Mouse (Mus musculus) midbrain, postnatal 0 days (tissue): ENCODE data around the gene Ndufs1. TPM values are rescaled to one million over a fixed set of nuclear protein-coding genes. Genes with fewer than 3 reads are reported as not detected.

Experiments
- ATAC-seq: fragments of 200-750 bp; cut with Nextera tagmentation; 2 replicates; pipeline ENCODE4 v1.8.0; 2017; ENCODE audit warnings: moderate number of reproducible peaks, mild to moderate bottlenecking, moderate TSS enrichment, moderate library complexity; ENCODE audit not compliant: low FRiP score
- DNase-seq: peaks from one replicate; pipeline ENCODE4 v3.0.0-alpha.2; 2015; ENCODE audit warnings: low spot score
- H3K27ac ChIP-seq: fragments of 300-500 bp; sonication (generic); 2 replicates; pipeline ENCODE4 v1.5.1; 2014; ENCODE audit warnings: low read depth, mild to moderate bottlenecking, low read length, mixed read lengths
- H3K27me3 ChIP-seq: fragments of 300-500 bp; sonication (generic); 2 replicates; pipeline ENCODE4 v1.6.1; 2014; ENCODE audit warnings: low read length, control low read depth, mixed read lengths; ENCODE audit not compliant: insufficient read depth
- H3K36me3 ChIP-seq: fragments of 300-500 bp; sonication (generic); 2 replicates; pipeline ENCODE4 v1.6.1; 2014; ENCODE audit warnings: low read length, control low read depth, mixed read lengths; ENCODE audit not compliant: insufficient read depth
- H3K4me1 ChIP-seq: fragments of 300-500 bp; sonication (generic); 2 replicates; pipeline ENCODE4 v1.6.1; 2014; ENCODE audit warnings: mild to moderate bottlenecking, control low read depth, antibody characterized with exemption, low read length, mixed read lengths; ENCODE audit not compliant: insufficient read depth
- H3K4me2 ChIP-seq: fragments of 300-500 bp; sonication (generic); 2 replicates; pipeline ENCODE4 v1.6.1; 2014; ENCODE audit warnings: low read depth, mild to moderate bottlenecking, low read length, mixed read lengths; ENCODE audit not compliant: poor library complexity, severe bottlenecking
- H3K4me3 ChIP-seq: fragments of 300-500 bp; sonication (generic); 2 replicates; pipeline ENCODE4 v1.5.1; 2014; ENCODE audit warnings: low read depth, mild to moderate bottlenecking, low read length, moderate library complexity
- H3K9ac ChIP-seq: fragments of 300-500 bp; sonication (generic); replicated peaks from 2 replicates; pipeline ENCODE4 v1.6.1; 2014; ENCODE audit warnings: mild to moderate bottlenecking, low read length, moderate library complexity, mixed read lengths; ENCODE audit not compliant: poor library complexity, severe bottlenecking
- H3K9me3 ChIP-seq: fragments of 300-500 bp; sonication (generic); 2 replicates; pipeline ENCODE4 v1.6.1; 2016; ENCODE audit warnings: low read length, control low read depth
- CTCF ChIP-seq: IDR thresholded peaks from 2 replicates; pipeline ENCODE4 v1.5.1; 2016; ENCODE audit warnings: antibody characterized with exemption, mild to moderate bottlenecking
- WGBS: fragments of 180-500 bp; shearing (Covaris S2); extraction: QIAGEN DNeasy Blood & Tissue Kit; methylation state at CpG from one replicate; pipeline ENCODE4 v1.1.7; 2014; 5-methylcytosine and 5-hydroxymethylcytosine counted together
- polyA plus RNA-seq: library from polyadenylated mRNA; unstranded; fragments of >200 nt; fragmentation: Nextera tagmentation; extraction: Ambion mirVana; gene quantifications from 2 replicates; pipeline ENCODE4 v1.2.1, GENCODE M21; 2015
- total RNA-seq: library from RNA; depleted of rRNA; stranded (reverse); fragments of >200 nt; gene quantifications from 2 replicates; pipeline ENCODE4 v1.2.3, GENCODE M21; 2014

The Ndufs1 gene
- total and polyA plus RNA-seq, 2 experiments from 2014 or later: 117 to 128 TPM

GRCm38 (mm10) chr1:63113274-63114135 is 63.1 kb downstream of the Ndufs1 start:
- WGBS: under 1% methylated on average over 40 of the region's 92 CpGs
- ATAC-seq (peak; percentile 48), DNase-seq (peak; percentile 26)
- Histone ChIP-seq H3K9ac (peak overlapping the region; percentile 100), H3K36me3 (no peaks in the 10 kb centered on the region), H3K27me3 (no peaks in the 10 kb centered on the region), H3K4me2 (peak overlapping the region; percentile 95), H3K9me3 (no peaks in the 10 kb centered on the region), H3K4me1 (peaks cover 4% of the 10 kb centered on the region; the same call in 1 of the 2 replicates), H3K27ac (peak overlapping the region; percentile 97), H3K4me3 (peak overlapping the region; percentile 95)
- TF ChIP-seq CTCF: no peak

- Histone ChIP-seq H3K27ac (peak overlapping the region; percentile 97), H3K27me3 (no peaks in the 10 kb centered on the region), H3K36me3 (no peaks in the 10 kb centered on the region), H3K4me3 (peak overlapping the region; percentile 95), H3K9ac (peak overlapping the region; percentile 100), H3K9me3 (no peaks in the 10 kb centered on the region), H3K4me1 (peaks cover 4% of the 10 kb centered on the region; the same call in 1 of the 2 replicates), H3K4me2 (peak overlapping the region; percentile 95)
- DNase-seq (no peak), ATAC-seq (peak; percentile 6; the same call in 1 of the 2 replicates)
- 3% methylated on average over 11 of the region's 11 CpGs for WGBS
- TF ChIP-seq CTCF: no peak
These were observed 63.8 kb downstream of the Ndufs1 start for GRCm38 (mm10) chr1:63112865-63113261.

GRCm38 (mm10) chr1:63112151-63112864 is 64.3 kb downstream of the Ndufs1 start:
- Histone ChIP-seq H3K4me2 (peak overlapping the region; percentile 95), H3K9ac (peak overlapping the region; percentile 100), H3K4me1 (peaks cover 4% of the 10 kb centered on the region; the same call in 1 of the 2 replicates), H3K9me3 (no peaks in the 10 kb centered on the region), H3K36me3 (no peaks in the 10 kb centered on the region), H3K27ac (peak overlapping the region; percentile 97; the same call in 1 of the 2 replicates), H3K4me3 (peak overlapping the region; percentile 95), H3K27me3 (no peaks in the 10 kb centered on the region)
- no peak for DNase-seq
- TF ChIP-seq CTCF: no peak
- 34% methylated on average over 8 of the region's 8 CpGs for WGBS
- ATAC-seq: no peak

GRCm38 (mm10) chr1:63110536-63111285 is 65.9 kb downstream of the Ndufs1 start:
- Histone ChIP-seq H3K27me3 (no peaks in the 10 kb centered on the region), H3K9ac (no peak overlapping the region), H3K4me3 (no peak overlapping the region), H3K9me3 (no peaks in the 10 kb centered on the region), H3K4me2 (no peak overlapping the region), H3K36me3 (no peaks in the 10 kb centered on the region), H3K27ac (no peak overlapping the region), H3K4me1 (0 out of 2 replicates have a peak, but pooled peaks cover 4% of the 10 kb centered on the region)
- DNase-seq: peak; percentile 26
- peak; percentile 62 for TF ChIP-seq CTCF
- 42% methylated on average over 7 of the region's 7 CpGs for WGBS
- ATAC-seq: no peak

- TF ChIP-seq CTCF: no peak
- Histone ChIP-seq H3K9me3 (no peaks in the 10 kb centered on the region), H3K36me3 (no peaks in the 10 kb centered on the region), H3K9ac (no peak overlapping the region), H3K4me2 (no peak overlapping the region), H3K27ac (no peak overlapping the region), H3K27me3 (no peaks in the 10 kb centered on the region), H3K4me3 (no peak overlapping the region), H3K4me1 (0 out of 2 replicates have a peak, but pooled peaks cover 4% of the 10 kb centered on the region)
- DNase-seq: no peak
- WGBS: 82% methylated on average over 6 of the region's 6 CpGs
- ATAC-seq: no peak
These were observed 68.9 kb downstream of the Ndufs1 start for GRCm38 (mm10) chr1:63107614-63108327.
